Mouse (Mus musculus) liver, embryonic 14.5 days (tissue): ENCODE results near the gene Rnf208.

ENCODE experiments used
- CTCF ChIP-seq: IDR thresholded peaks from 2 replicates; pipeline ENCODE4 v1.5.1; 2016; ENCODE audit warnings: antibody characterized with exemption, low read depth, control low read depth
- EP300 ChIP-seq: IDR thresholded peaks from 2 replicates; pipeline ENCODE4 v1.6.1; 2016; ENCODE audit warnings: antibody characterized with exemption, low read depth

DNA sequence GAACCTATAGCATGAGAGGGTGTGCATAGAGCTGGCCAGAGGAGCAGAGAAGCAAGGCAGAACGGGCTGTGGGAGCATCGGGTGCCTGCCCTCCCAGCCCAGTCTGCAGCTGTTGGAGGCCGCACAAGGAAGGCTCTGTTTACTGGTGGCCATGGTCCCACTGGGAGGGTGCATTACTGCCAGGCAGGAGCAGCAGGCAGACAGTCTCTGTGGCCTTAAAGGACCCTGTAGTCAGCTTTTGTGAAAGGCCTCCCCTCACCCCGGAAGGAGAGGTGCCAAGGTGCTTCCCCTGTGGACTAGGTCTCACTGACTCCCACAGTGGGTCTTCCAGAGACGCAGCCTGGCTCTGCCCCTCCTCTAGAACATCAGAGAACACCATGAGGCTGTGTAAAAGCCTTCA, 15.2 kb upstream of the Rnf208 start:
- no peak for TF ChIP-seq EP300
- TF ChIP-seq CTCF: no peak
